Mouse (Mus musculus): ENCODE data around the gene Olfr1116. TPM values are rescaled to one million over a fixed set of nuclear protein-coding genes. Genes with fewer than 3 reads are reported as not detected.
"Not testable (repeated sequence)": the region's sequence is repeated elsewhere in the genome, so short reads cannot be mapped to it uniquely, and the experiment has no call there.

The Olfr1116 gene
- polyA plus RNA-seq (2015; fragmentation: Nextera tagmentation; extraction: Ambion mirVana): not detected in 2 replicates

DNA sequence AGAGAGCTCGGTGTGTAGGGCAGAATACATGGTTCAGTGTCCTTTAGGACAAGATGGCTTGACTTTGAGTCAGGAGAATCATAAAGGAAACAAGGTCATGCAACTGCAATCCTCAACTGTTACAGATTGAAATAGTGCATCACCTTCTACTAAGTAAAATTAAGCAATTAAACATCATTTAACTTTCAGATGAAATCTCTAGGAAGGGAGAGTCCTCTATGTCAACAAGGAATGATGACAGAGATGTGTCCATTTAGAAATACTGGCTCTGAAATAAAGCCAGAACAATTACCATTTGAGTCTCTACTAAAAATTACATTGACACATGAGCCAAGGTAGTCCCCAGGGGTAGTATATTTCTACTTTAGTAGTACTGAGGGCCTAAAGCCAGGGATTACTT lies at the start of gene Olfr1116:
TSS of gene Olfr1116 (plus strand) at position 301 of the 400 bp plus-strand sequence.
- Histone ChIP-seq H3K4me3 (no peak within 1 kb of the TSS), H3K4me2 (no peak within 1 kb of the TSS), H3K36me3 (no peaks in the 10 kb centered on the region), H3K9ac (no peak within 1 kb of the TSS), H3K9me3 (no peaks in the 10 kb centered on the region), H3K27ac (replicated peaks) (no peak within 1 kb of the TSS), H3K27me3 (no peaks in the 10 kb centered on the region), H3K4me1 (replicated peaks) (no peaks in the 10 kb centered on the region)
- no peak for ATAC-seq (ENCODE audit: low FRiP score, low read depth)
- whole genome bisulfite sequencing: 92% methylated on average over 1 of the region's 1 CpGs

DNA sequence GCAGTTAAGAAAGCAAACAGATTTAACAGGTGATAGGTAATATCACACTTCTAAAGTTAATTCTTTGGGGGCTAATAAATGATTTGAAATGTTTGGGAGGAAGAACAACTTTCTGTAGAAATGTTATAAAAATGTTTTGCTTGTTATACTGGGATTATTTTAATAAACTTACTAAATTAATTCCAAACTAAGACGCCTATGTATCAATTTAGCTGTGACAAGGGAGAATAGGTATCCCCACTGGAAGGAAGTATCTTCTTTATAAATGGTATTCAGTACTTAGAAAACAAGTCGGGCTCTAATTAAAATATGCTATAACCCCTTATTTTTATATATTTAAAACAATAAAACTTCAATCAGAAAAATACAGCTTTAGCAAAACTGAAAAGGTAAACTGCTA lies 19.6 kb upstream of the Olfr1116 start, which contains the start of gene Olfr1115:
TSS of gene Olfr1115 (plus strand) at position 301 of the 400 bp plus-strand sequence.
- Histone ChIP-seq H3K4me3 (no peak within 1 kb of the TSS), H3K27me3 (no peaks in the 10 kb centered on the region), H3K36me3 (no peaks in the 10 kb centered on the region), H3K27ac (replicated peaks) (no peak within 1 kb of the TSS), H3K9me3 (no peaks in the 10 kb centered on the region), H3K9ac (no peak within 1 kb of the TSS), H3K4me2 (no peak within 1 kb of the TSS), H3K4me1 (replicated peaks) (no peaks in the 10 kb centered on the region)
- WGBS: 86% methylated on average over 2 of the region's 2 CpGs
- ATAC-seq (ENCODE audit: low FRiP score, low read depth): no peak

DNA sequence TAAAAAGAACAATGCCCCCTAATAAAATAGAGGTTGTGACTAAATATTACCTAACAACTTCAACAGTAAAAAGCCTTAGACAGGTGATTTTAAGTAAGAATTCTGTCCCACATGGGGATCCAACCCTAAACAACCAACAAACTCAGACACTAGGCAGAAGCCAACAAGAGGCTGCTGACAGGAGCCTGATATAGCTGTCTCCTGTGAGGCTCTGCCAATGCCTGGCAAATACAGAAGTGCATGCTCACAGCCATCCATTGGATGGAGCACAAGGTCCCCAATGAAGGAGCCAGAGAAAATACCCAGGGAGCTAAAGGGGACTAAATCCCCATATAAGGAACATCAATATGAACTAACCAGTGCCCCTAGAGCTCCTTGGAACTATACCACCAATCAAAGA lies 26.6 kb downstream of the Olfr1116 start:
- H3K9ac ChIP-seq; H3K27me3 ChIP-seq; H3K9me3 ChIP-seq; ATAC-seq (ENCODE audit: low FRiP score, low read depth); H3K36me3 ChIP-seq; H3K27ac ChIP-seq (replicated peaks); H3K4me2 ChIP-seq; H3K4me3 ChIP-seq; H3K4me1 ChIP-seq (replicated peaks): not testable (repeated sequence)

DNA sequence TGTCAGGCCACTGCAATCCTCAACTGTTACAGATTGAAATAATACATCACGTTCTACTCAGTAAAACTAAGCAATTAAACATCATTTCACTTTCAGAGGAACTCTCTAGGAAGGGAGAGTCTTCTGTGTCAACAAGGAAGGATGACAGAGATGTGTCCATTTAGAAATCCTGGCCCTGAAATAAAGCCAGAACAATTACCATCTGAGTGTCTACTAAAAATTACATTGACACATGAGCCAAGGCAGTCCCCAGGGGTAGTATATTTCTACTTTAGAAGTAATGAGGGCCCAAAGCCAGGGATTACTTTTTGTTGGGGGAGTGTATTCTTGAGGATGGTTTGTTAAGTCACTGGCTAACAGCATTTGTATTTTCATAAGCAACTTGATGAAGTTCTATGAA lies 39.9 kb downstream of the Olfr1116 start, which contains the start of gene Olfr1118:
TSS of gene Olfr1118 (plus strand) at position 301 of the 400 bp plus-strand sequence.
- no peaks in the 10 kb centered on the region for H3K36me3 ChIP-seq
- H3K27ac ChIP-seq (replicated peaks): no peak within 1 kb of the TSS
- WGBS: 88% methylated on average over 1 of the region's 1 CpGs
- no peaks in the 10 kb centered on the region for H3K27me3 ChIP-seq
- ATAC-seq (ENCODE audit: low FRiP score, low read depth): no peak
- no peak within 1 kb of the TSS for H3K4me2 ChIP-seq
- H3K9ac ChIP-seq: no peak within 1 kb of the TSS
- H3K4me1 ChIP-seq (replicated peaks): no peaks in the 10 kb centered on the region
- H3K4me3 ChIP-seq: no peak within 1 kb of the TSS
- no peaks in the 10 kb centered on the region for H3K9me3 ChIP-seq

Small RNA genes lying within 50 kb of the gene (microRNA-seq; reads per million reads assigned to microRNA genes)
- gene Gm27438: not detected

Other genes with a start within 250 kb of the Olfr1116 start
- gene Olfr1104, start 240.5 kb upstream of the Olfr1116 start, polyA plus RNA-seq (2015; fragmentation: Nextera tagmentation; extraction: Ambion mirVana): not detected in 2 replicates
- not detected in 2 replicates for gene Olfr1105, start 231.0 kb upstream of the Olfr1116 start, polyA plus RNA-seq (2015; fragmentation: Nextera tagmentation; extraction: Ambion mirVana)
- gene Olfr1106, start 215.3 kb upstream of the Olfr1116 start, polyA plus RNA-seq (2015; fragmentation: Nextera tagmentation; extraction: Ambion mirVana): not detected in 2 replicates
- not detected in 2 replicates for gene Olfr1107, start 191.7 kb upstream of the Olfr1116 start, polyA plus RNA-seq (2015; fragmentation: Nextera tagmentation; extraction: Ambion mirVana)
- gene Olfr1109, start 171.5 kb upstream of the Olfr1116 start, polyA plus RNA-seq (2015; fragmentation: Nextera tagmentation; extraction: Ambion mirVana): not detected in 2 replicates
- gene Olfr259, start 153.0 kb upstream of the Olfr1116 start, polyA plus RNA-seq (2015; fragmentation: Nextera tagmentation; extraction: Ambion mirVana): not detected in 2 replicates
- not detected in 2 replicates for gene Olfr1110, start 127.2 kb upstream of the Olfr1116 start, polyA plus RNA-seq (2015; fragmentation: Nextera tagmentation; extraction: Ambion mirVana)
- gene Olfr1111, start 114.9 kb upstream of the Olfr1116 start, polyA plus RNA-seq (2015; fragmentation: Nextera tagmentation; extraction: Ambion mirVana): not detected in 2 replicates
- gene Olfr1112, start 79.7 kb upstream of the Olfr1116 start, polyA plus RNA-seq (2015; fragmentation: Nextera tagmentation; extraction: Ambion mirVana): not detected in 2 replicates
- gene Olfr1113, start 58.6 kb upstream of the Olfr1116 start, polyA plus RNA-seq (2015; fragmentation: Nextera tagmentation; extraction: Ambion mirVana): not detected in 2 replicates
- not detected in 2 replicates for gene Olfr1115, start 19.5 kb upstream of the Olfr1116 start, polyA plus RNA-seq (2015; fragmentation: Nextera tagmentation; extraction: Ambion mirVana)
- not detected in 2 replicates for gene Olfr1118, start 40.0 kb downstream of the Olfr1116 start, polyA plus RNA-seq (2015; fragmentation: Nextera tagmentation; extraction: Ambion mirVana)
- not detected in 2 replicates for gene Olfr1120, start 87.3 kb downstream of the Olfr1116 start, polyA plus RNA-seq (2015; fragmentation: Nextera tagmentation; extraction: Ambion mirVana)
- gene Olfr1121, start 102.4 kb downstream of the Olfr1116 start, polyA plus RNA-seq (2015; fragmentation: Nextera tagmentation; extraction: Ambion mirVana): not detected in 2 replicates
- gene Olfr1122, start 118.3 kb downstream of the Olfr1116 start, polyA plus RNA-seq (2015; fragmentation: Nextera tagmentation; extraction: Ambion mirVana): not detected in 2 replicates
- not detected in 2 replicates for gene Olfr1123, start 149.1 kb downstream of the Olfr1116 start, polyA plus RNA-seq (2015; fragmentation: Nextera tagmentation; extraction: Ambion mirVana)
- 0.07 and 0.10 TPM in 2 replicates for gene Olfr1124, start 162.7 kb downstream of the Olfr1116 start, polyA plus RNA-seq (2015; fragmentation: Nextera tagmentation; extraction: Ambion mirVana)
- gene Olfr1126, start 186.4 kb downstream of the Olfr1116 start, polyA plus RNA-seq (2015; fragmentation: Nextera tagmentation; extraction: Ambion mirVana): not detected in 2 replicates
- gene Pramel7, start 229.6 kb downstream of the Olfr1116 start, polyA plus RNA-seq (2015; fragmentation: Nextera tagmentation; extraction: Ambion mirVana): not detected in 2 replicates
- gene Pramel6, start 239.0 kb downstream of the Olfr1116 start, polyA plus RNA-seq (2015; fragmentation: Nextera tagmentation; extraction: Ambion mirVana): not detected in 2 replicates

Measured in hindbrain, embryonic 15.5 days (tissue).